In the genomic region with DNA sequence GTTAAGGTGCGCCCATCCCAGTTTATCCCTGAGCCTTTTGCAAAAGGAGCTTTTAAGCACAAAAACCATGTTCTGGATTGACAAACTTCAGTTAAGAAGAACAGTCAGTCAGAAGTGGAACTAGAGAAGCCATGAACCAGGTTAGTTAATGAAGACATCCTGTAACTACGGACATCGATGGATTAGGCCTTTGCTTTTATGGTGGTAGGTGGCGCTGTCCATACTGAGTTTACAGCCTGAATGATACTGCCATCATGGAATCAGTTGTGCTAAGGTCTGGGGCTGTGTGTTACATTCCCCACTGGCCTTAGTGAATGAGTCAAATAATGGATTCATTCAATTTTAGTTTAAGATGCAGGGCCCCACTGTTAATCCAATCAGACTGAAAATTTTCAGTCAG, we compare ENCODE assay signal across 27 mouse cellular contexts. TPM values are rescaled to one million over a fixed set of nuclear protein-coding genes. Genes with fewer than 3 reads are reported as not detected.
DNase-seq lines count a peak whose midpoint lies in the region; ATAC-seq lines count a peak whose summit lies in the region.
"Had no signal": no experiment of that assay in that cellular context is flagged by ENCODE, and none has a peak within 500 bp of the region (broad histone marks: within the 10 kb centered on the region; RNA-seq: fewer than 3 reads in every experiment).

No protein-coding gene starts in this region.

- H3K4me3 ChIP-seq in heart, embryonic 10.5 days: no peak overlapping the region
- no peak overlapping the region for H3K4me3 ChIP-seq in neural tube, embryonic 13.5 days
- no peak overlapping the region for H3K4me3 ChIP-seq in neural tube, embryonic 15.5 days (replicated peaks)

- 0 out of 2 replicates have a peak overlapping the region, but pooled peaks have one; percentile 57 for H3K4me2 ChIP-seq in neural tube, embryonic 13.5 days
- peak overlapping the region; percentile 61; the same call in 1 of the 2 replicates for H3K4me2 ChIP-seq in neural tube, embryonic 15.5 days

- WGBS in heart, embryonic 10.5 days: 97% methylated on average over 4 of the region's 4 CpGs
- WGBS in neural tube, embryonic 13.5 days: over 99% methylated on average over 4 of the region's 4 CpGs
- 96% methylated on average over 4 of the region's 4 CpGs for WGBS in neural tube, embryonic 15.5 days

- intact Hi-C loops in gastrocnemius, postnatal 36 days (cut with DNase I): no loop called here

- no peaks in the 10 kb centered on the region for H3K27me3 ChIP-seq in heart, embryonic 10.5 days (ENCODE audit: insufficient read depth, poor library complexity, severe bottlenecking)
- H3K27me3 ChIP-seq in neural tube, embryonic 13.5 days: 0 out of 2 replicates have a peak, but pooled peaks cover 4% of the 10 kb centered on the region
- peaks cover 5% of the 10 kb centered on the region; the same call in 1 of the 2 replicates for H3K27me3 ChIP-seq in neural tube, embryonic 15.5 days (replicated peaks)
- H3K27me3 ChIP-seq: forebrain, embryonic 13.5 days; heart, embryonic 12.5 days; liver, embryonic 12.5 days; lung, embryonic 15.5 days had no signal

- H3K27ac ChIP-seq in heart, embryonic 10.5 days: no peak overlapping the region
- H3K27ac ChIP-seq in neural tube, embryonic 13.5 days (replicated peaks): no peak overlapping the region
- H3K27ac ChIP-seq in neural tube, embryonic 15.5 days (replicated peaks): no peak overlapping the region
- H3K27ac ChIP-seq: liver, embryonic 12.5 days; lung, embryonic 15.5 days had no signal

- 0 out of 2 replicates have a peak, but pooled peaks cover 6% of the 10 kb centered on the region for H3K9me3 ChIP-seq in heart, embryonic 10.5 days
- peaks cover 45% of the 10 kb centered on the region for H3K9me3 ChIP-seq in neural tube, embryonic 13.5 days
- H3K9me3 ChIP-seq in neural tube, embryonic 15.5 days (replicated peaks): peaks cover 16% of the 10 kb centered on the region
- H3K9me3 ChIP-seq: heart, embryonic 12.5 days; liver, embryonic 12.5 days; lung, embryonic 15.5 days had no signal

- DNase-seq in heart, adult 11 months: peak; percentile 48
- DNase-seq in heart, embryonic 10.5 days (ENCODE audit: low spot score): no peak
- no peak for DNase-seq in neural tube, embryonic 10.5 days (ENCODE audit: extremely low spot score, low spot score)
- DNase-seq in R1 (ENCODE audit: low read depth, low spot score): peak; percentile 62
- no peak for DNase-seq in testis, postnatal 10 days (ENCODE audit: low spot score)
- no peak for DNase-seq in gastrocnemius, postnatal 36 days
- DNase-seq: cerebellum, postnatal 14 days; embryo, embryonic 11 days; right cerebral cortex, adult 18-20 months; spleen, adult 18-20 months; thymus, adult 2 months had no signal

- H3K4me1 ChIP-seq in heart, embryonic 10.5 days: no peaks in the 10 kb centered on the region
- peaks cover 9% of the 10 kb centered on the region; the same call in 1 of the 2 replicates for H3K4me1 ChIP-seq in neural tube, embryonic 13.5 days (replicated peaks)
- H3K4me1 ChIP-seq in neural tube, embryonic 15.5 days: no peaks in the 10 kb centered on the region
- H3K4me1 ChIP-seq: forebrain, embryonic 13.5 days; heart, embryonic 12.5 days; lung, embryonic 15.5 days had no signal

- H3K36me3 ChIP-seq in heart, embryonic 10.5 days: no peaks in the 10 kb centered on the region
- H3K36me3 ChIP-seq in neural tube, embryonic 13.5 days: 0 out of 2 replicates have a peak, but pooled peaks cover 20% of the 10 kb centered on the region
- peaks cover 6% of the 10 kb centered on the region; the same call in 1 of the 2 replicates for H3K36me3 ChIP-seq in neural tube, embryonic 15.5 days
- H3K36me3 ChIP-seq: heart, embryonic 12.5 days; liver, embryonic 12.5 days; lung, embryonic 15.5 days had no signal

- H3K9ac ChIP-seq in neural tube, embryonic 13.5 days: no peak overlapping the region
- H3K9ac ChIP-seq in neural tube, embryonic 15.5 days (replicated peaks): no peak overlapping the region
- H3K9ac ChIP-seq: heart, embryonic 12.5 days; liver, embryonic 12.5 days; lung, embryonic 15.5 days had no signal

- ATAC-seq in neural tube, embryonic 13.5 days (ENCODE audit: low read depth): no peak
- no peak for ATAC-seq in neural tube, embryonic 15.5 days (ENCODE audit: low FRiP score)
- ATAC-seq: intestine, embryonic 16.5 days; liver, embryonic 12.5 days had no signal

RNA-seq across cellular contexts. Expression of a gene that starts 1.3 kb away (rescaled TPM):
- polyA plus RNA-seq in heart, embryonic 10.5 days (2016; fragmentation: Nextera tagmentation; extraction: Ambion mirVana): 8.2 and 9.0 TPM in 2 replicates
- 16.9 and 18.6 TPM in 2 replicates for polyA plus RNA-seq in neural tube, embryonic 13.5 days (2015; fragmentation: Nextera tagmentation; extraction: Ambion mirVana)
- polyA plus RNA-seq in neural tube, embryonic 15.5 days (2015; fragmentation: Nextera tagmentation; extraction: Ambion mirVana): 16.6 and 17.3 TPM in 2 replicates
- total RNA-seq in gastrocnemius, postnatal 36 days (2021): 1 to 10 TPM in 1 of 2 experiments, under 1 TPM in 1; 0.96 to 1.3 TPM

RNA-seq across cellular contexts. Expression of a gene that starts 39.0 kb away (rescaled TPM):
- polyA plus RNA-seq in heart, embryonic 10.5 days (2016; fragmentation: Nextera tagmentation; extraction: Ambion mirVana): 0.03 TPM in 1 of 2 replicates, not detected in the other
- polyA plus RNA-seq in neural tube, embryonic 13.5 days (2015; fragmentation: Nextera tagmentation; extraction: Ambion mirVana): not detected in 2 replicates
- not detected in 2 replicates for polyA plus RNA-seq in neural tube, embryonic 15.5 days (2015; fragmentation: Nextera tagmentation; extraction: Ambion mirVana)
- not detected for total RNA-seq in gastrocnemius, postnatal 36 days (2021)
- total RNA-seq: adrenal gland, postnatal 4 days; gastrocnemius, postnatal 4 days; heart, postnatal 25 days; layer of hippocampus, adult 2 months; left cerebral cortex, adult 18-20 months; neutrophil, adult 5-6 weeks had no signal
- polyA plus RNA-seq: forebrain, embryonic 13.5 days; heart, embryonic 12.5 days; intestine, embryonic 16.5 days; kidney, embryonic 16.5 days; limb, embryonic 11.5 days; liver, embryonic 12.5 days; lung, embryonic 15.5 days; stomach, embryonic 14.5 days; thymus, adult 2 months had no signal

Comparison
In these comparisons a context has a peak if more than half of its experiments do, and no peak if none do; other contexts are left out.
1. DNase-seq: peak in heart, adult 11 months (single experiment) and R1 (single experiment); none in heart, embryonic 10.5 days (single experiment), neural tube, embryonic 10.5 days (single experiment), testis, postnatal 10 days (single experiment) and gastrocnemius, postnatal 36 days (0 of 2).